Mouse (Mus musculus) myocyte (in vitro differentiated cells): ENCODE results near the gene Pradc1.

Experiments
- E2F4 ChIP-seq: IDR thresholded peaks from one replicate; pipeline ENCODE4 v1.6.1; 2011; ENCODE audit warnings: mild to moderate bottlenecking, control low read depth, moderate library complexity; ENCODE audit not compliant: insufficient read depth
- MAX ChIP-seq: IDR thresholded peaks from one replicate; pipeline ENCODE4 v1.6.1; 2011; ENCODE audit warnings: low read depth, mild to moderate bottlenecking, control low read depth
- MYOD1 ChIP-seq, 3 experiments: IDR thresholded peaks; one replicate each; pipeline ENCODE4 v1.6.1; 2011; ENCODE audit warnings: control low read depth in 2 of 3, low read depth in 2 of 3, mild to moderate bottlenecking in 2 of 3, moderate library complexity in 1 of 3; ENCODE audit not compliant: insufficient read length in 2 of 3, control insufficient read depth in 1 of 3
- POLR2A ChIP-seq: IDR thresholded peaks from one replicate; pipeline ENCODE4 v1.6.1; 2011; ENCODE audit warnings: low read depth, mild to moderate bottlenecking, control low read depth, moderate library complexity; ENCODE audit not compliant: insufficient read length
- POLR2AphosphoS2 ChIP-seq: IDR thresholded peaks from one replicate; pipeline ENCODE4 v1.6.1; 2011; ENCODE audit warnings: low read depth, control low read depth; ENCODE audit not compliant: insufficient read length
- REST ChIP-seq: IDR thresholded peaks from one replicate; pipeline ENCODE4 v1.6.1; 2011; ENCODE audit warnings: mild to moderate bottlenecking, control low read depth, moderate library complexity; ENCODE audit not compliant: insufficient read depth, insufficient read length
- TCF12 ChIP-seq: IDR thresholded peaks from one replicate; pipeline ENCODE4 v1.6.1; 2011; ENCODE audit warnings: mild to moderate bottlenecking, control low read depth; ENCODE audit not compliant: poor library complexity, insufficient read depth, severe bottlenecking
- TCF3 ChIP-seq: IDR thresholded peaks from one replicate; pipeline ENCODE4 v1.6.1; 2011; ENCODE audit warnings: low read depth, control low read depth; ENCODE audit not compliant: insufficient read length
- USF1 ChIP-seq: IDR thresholded peaks from one replicate; pipeline ENCODE4 v1.6.1; 2011; ENCODE audit warnings: low read depth, mild to moderate bottlenecking, control low read depth, moderate library complexity

DNA sequence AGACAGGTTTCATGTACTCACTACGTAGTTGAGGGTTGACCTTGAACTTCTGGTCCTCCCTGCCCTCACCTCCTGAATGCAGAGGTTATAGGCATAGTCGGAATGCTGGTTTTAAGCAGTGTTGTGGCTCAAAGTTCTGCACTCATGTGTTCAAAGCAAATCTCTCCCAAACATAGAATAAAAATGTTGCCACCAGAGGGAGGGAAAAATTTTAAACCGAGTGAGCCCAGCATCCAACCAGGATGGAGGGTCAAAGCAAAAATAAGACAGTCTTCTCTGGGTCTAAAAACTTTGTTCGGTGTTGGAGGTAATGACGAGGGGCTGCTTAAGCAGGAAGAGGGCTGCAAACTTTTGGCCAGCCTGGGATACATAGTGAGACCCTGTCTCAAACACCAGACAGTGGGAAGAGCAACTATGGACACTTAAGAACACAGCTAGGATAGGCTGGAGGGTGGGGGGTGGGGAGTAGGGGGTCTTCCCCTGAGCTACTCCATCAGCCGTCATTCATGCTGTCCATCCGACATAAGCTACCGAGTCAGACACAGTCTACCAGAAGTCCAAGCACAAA lies 20.4 kb downstream of the Pradc1 start:
- no peak for TF ChIP-seq POLR2A
- TF ChIP-seq POLR2AphosphoS2: no peak
- no peak for TF ChIP-seq TCF3
- no peak for TF ChIP-seq MYOD1 (IDR thresholded peaks at IDR 0.05; ENCODE audit: control insufficient read depth in 1 of 3, insufficient read length in 2 of 3, low read depth in 2 of 3)
- TF ChIP-seq REST: no peak
- no peak for TF ChIP-seq MAX
- TF ChIP-seq USF1: no peak
- TF ChIP-seq E2F4: no peak
- no peak for TF ChIP-seq TCF12
